Mouse (Mus musculus) thymus, adult 2 months (tissue): ENCODE measurements around the gene Ciao2b.

Source experiments
- CTCF ChIP-seq: fragments of 200-500 bp; IDR thresholded peaks from 2 replicates; pipeline ENCODE4 v1.5.1; 2012; ENCODE audit warnings: mild to moderate bottlenecking, control low read depth, low read length, moderate library complexity, borderline replicate concordance; ENCODE audit not compliant: control insufficient read depth, poor library complexity, insufficient read depth; ENCODE audit errors: extremely low read depth
- POLR2A ChIP-seq: fragments of 200-500 bp; IDR thresholded peaks from 2 replicates; pipeline ENCODE4 v1.6.1; 2012; ENCODE audit warnings: mild to moderate bottlenecking, low read length, control low read depth, moderate library complexity; ENCODE audit not compliant: control insufficient read depth, poor library complexity, insufficient read depth; ENCODE audit errors: extremely low read depth

DNA sequence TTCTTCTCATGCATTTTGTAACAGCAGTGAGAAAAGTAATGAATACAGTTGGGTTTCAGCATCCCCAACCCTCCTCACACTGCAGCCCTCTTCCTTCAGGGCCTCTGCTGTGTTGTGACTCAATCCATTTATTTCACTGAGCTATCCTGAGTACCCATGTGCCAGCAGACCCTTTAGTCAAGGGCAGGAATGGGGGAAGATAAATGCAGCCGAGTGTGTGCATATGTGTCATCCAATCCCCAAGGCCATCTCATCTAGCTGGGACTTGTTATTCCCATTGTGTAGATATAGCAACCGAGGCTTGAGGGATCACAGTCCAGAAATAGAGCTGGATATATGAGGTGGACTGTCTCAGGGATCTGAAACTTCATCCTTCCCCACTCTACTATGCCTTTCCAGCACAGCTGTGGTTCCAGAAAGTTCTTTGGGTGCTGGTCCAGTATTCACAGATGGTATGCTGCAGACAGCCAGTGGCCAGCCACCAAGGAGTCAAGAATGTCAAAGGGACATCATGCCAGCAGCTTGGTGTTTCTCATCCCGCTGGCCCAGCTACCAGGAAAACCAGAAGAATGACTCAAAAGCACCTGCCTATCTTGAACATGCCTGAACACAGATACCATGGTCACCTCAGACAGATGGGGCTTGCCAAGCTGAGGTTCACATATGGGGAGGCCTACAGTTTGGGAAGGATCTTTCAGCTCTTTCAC lies 6.6 kb downstream of the Ciao2b start:
- TF ChIP-seq CTCF: no peak
- TF ChIP-seq POLR2A: no peak
